Mouse (Mus musculus): ENCODE measurements around the gene Nradd.

Gene Nradd

GRCm38 (mm10) chr9:110582161-110582560, 42.1 kb downstream of the Nradd start:
- no peak for DNase-seq
